Mouse (Mus musculus) hindbrain, postnatal 0 days (tissue): ENCODE measurements around the gene Ciao2a. TPM values are rescaled to one million over a fixed set of nuclear protein-coding genes. Genes with fewer than 3 reads are reported as not detected.

Experiments used
- ATAC-seq: fragments of 200-750 bp; cut with Nextera tagmentation; 2 replicates; pipeline ENCODE4 v1.8.0; 2017; ENCODE audit warnings: mild to moderate bottlenecking, moderate TSS enrichment, moderate library complexity
- DNase-seq: peaks from one replicate; pipeline ENCODE4 v3.0.0-alpha.2; 2015; ENCODE audit warnings: low spot score
- H3K27ac ChIP-seq: fragments of 300-500 bp; sonication (generic); 2 replicates; pipeline ENCODE4 v1.5.1; 2014; ENCODE audit warnings: mild to moderate bottlenecking
- H3K27me3 ChIP-seq: fragments of 300-500 bp; sonication (generic); 2 replicates; pipeline ENCODE4 v1.6.1; 2014; ENCODE audit warnings: low read length, mixed read lengths; ENCODE audit not compliant: insufficient read depth
- H3K36me3 ChIP-seq: fragments of 300-500 bp; sonication (generic); 2 replicates; pipeline ENCODE4 v1.6.1; 2014; ENCODE audit warnings: low read length, mixed read lengths; ENCODE audit not compliant: insufficient read depth
- H3K4me1 ChIP-seq: fragments of 300-500 bp; sonication (generic); 2 replicates; pipeline ENCODE4 v1.6.1; 2014; ENCODE audit warnings: antibody characterized with exemption, low read length, mixed read lengths; ENCODE audit not compliant: insufficient read depth
- H3K4me2 ChIP-seq: fragments of 300-500 bp; sonication (generic); 2 replicates; pipeline ENCODE4 v1.6.1; 2014; ENCODE audit warnings: low read depth, mild to moderate bottlenecking, low read length, moderate library complexity, mixed read lengths
- H3K4me3 ChIP-seq: fragments of 300-500 bp; sonication (generic); 2 replicates; pipeline ENCODE4 v1.5.1; 2014; ENCODE audit warnings: low read length
- H3K9ac ChIP-seq: fragments of 300-500 bp; sonication (generic); replicated peaks from 2 replicates; pipeline ENCODE4 v1.6.1; 2014; ENCODE audit warnings: mild to moderate bottlenecking, low read length, moderate library complexity, mixed read lengths
- H3K9me3 ChIP-seq: fragments of 300-500 bp; sonication (generic); 2 replicates; pipeline ENCODE4 v1.6.1; 2016; ENCODE audit warnings: low read length, mixed read lengths
- CTCF ChIP-seq: IDR thresholded peaks from 2 replicates; pipeline ENCODE4 v1.5.1; 2016; ENCODE audit warnings: antibody characterized with exemption, control low read depth, low read depth
- WGBS: fragments of 180-500 bp; shearing (Covaris S2); extraction: QIAGEN DNeasy Blood & Tissue Kit; methylation state at CpG from one replicate; pipeline ENCODE4 v1.1.7; 2014; 5-methylcytosine and 5-hydroxymethylcytosine counted together
- polyA plus RNA-seq: library from polyadenylated mRNA; unstranded; fragments of >200 nt; fragmentation: Nextera tagmentation; extraction: Ambion mirVana; gene quantifications from 2 replicates; pipeline ENCODE4 v1.2.1, GENCODE M21; 2015
- total RNA-seq: library from RNA; depleted of rRNA; stranded (reverse); fragments of >200 nt; gene quantifications from 2 replicates; pipeline ENCODE4 v1.2.3, GENCODE M21; 2014

The Ciao2a gene
- total and polyA plus RNA-seq, 2 experiments from 2014 or later, result 25.5 to 77.6 TPM

- TF ChIP-seq CTCF, result peak; percentile 40
- no peak overlapping the region for H3K9ac ChIP-seq
- no peaks in the 10 kb centered on the region for H3K36me3 ChIP-seq
- H3K4me1 ChIP-seq, result peaks cover 6% of the 10 kb centered on the region; the same call in 1 of the 2 replicates
- 87% methylated on average over 1 of the region's 1 CpGs for WGBS
- no peak overlapping the region for H3K4me2 ChIP-seq
- no peak overlapping the region for H3K4me3 ChIP-seq
- H3K27ac ChIP-seq, result no peak overlapping the region
- no peaks in the 10 kb centered on the region for H3K9me3 ChIP-seq
- no peaks in the 10 kb centered on the region for H3K27me3 ChIP-seq
- DNase-seq (no peak), ATAC-seq (no peak)
Measured at GRCm38 (mm10) chr9:66155534-66155933, 29.1 kb downstream of the Ciao2a start.

GRCm38 (mm10) chr9:66157958-66158830, 31.8 kb downstream of the Ciao2a start, which contains the start of gene Dapk2:
Dapk2 (plus strand) TSS chr9:66158223.
- H3K9me3 ChIP-seq, result no peaks in the 10 kb centered on the region
- H3K36me3 ChIP-seq, result no peaks in the 10 kb centered on the region
- H3K4me3 ChIP-seq, result peak within 1 kb of the TSS; percentile 35
- TF ChIP-seq CTCF, result peak; percentile 46
- WGBS, result 3% methylated on average over 58 of the region's 58 CpGs
- peak within 1 kb of the TSS; percentile 48 for H3K4me2 ChIP-seq
- peaks cover 6% of the 10 kb centered on the region; the same call in 1 of the 2 replicates for H3K4me1 ChIP-seq
- H3K9ac ChIP-seq, result no peak within 1 kb of the TSS
- DNase-seq (peak; percentile 70), ATAC-seq (peak; percentile 78)
- no peak within 1 kb of the TSS for H3K27ac ChIP-seq
- H3K27me3 ChIP-seq, result no peaks in the 10 kb centered on the region

- no peak for TF ChIP-seq CTCF
- WGBS, result 91% methylated on average over 6 of the region's 6 CpGs
- no peak for DNase-seq
- Histone ChIP-seq H3K4me2 (no peak overlapping the region), H3K4me1 (peaks cover 6% of the 10 kb centered on the region; the same call in 1 of the 2 replicates), H3K27me3 (no peaks in the 10 kb centered on the region), H3K36me3 (no peaks in the 10 kb centered on the region), H3K27ac (no peak overlapping the region), H3K4me3 (no peak overlapping the region), H3K9me3 (no peaks in the 10 kb centered on the region), H3K9ac (no peak overlapping the region)
- no peak for ATAC-seq
Measured at GRCm38 (mm10) chr9:66158885-66159430, 32.5 kb downstream of the Ciao2a start.

GRCm38 (mm10) chr9:66160155-66160554, 33.7 kb downstream of the Ciao2a start:
- Histone ChIP-seq H3K27ac (no peak overlapping the region), H3K9ac (no peak overlapping the region), H3K27me3 (no peaks in the 10 kb centered on the region), H3K4me1 (peaks cover 6% of the 10 kb centered on the region; the same call in 1 of the 2 replicates), H3K36me3 (no peaks in the 10 kb centered on the region), H3K9me3 (no peaks in the 10 kb centered on the region), H3K4me2 (no peak overlapping the region), H3K4me3 (no peak overlapping the region)
- ATAC-seq (no peak), DNase-seq (no peak)
- 98% methylated on average over 2 of the region's 2 CpGs for WGBS
- no peak for TF ChIP-seq CTCF

GRCm38 (mm10) chr9:66162995-66163394, 36.6 kb downstream of the Ciao2a start:
- H3K36me3 ChIP-seq, result no peaks in the 10 kb centered on the region
- ATAC-seq (no peak), DNase-seq (no peak)
- WGBS, result 79% methylated on average over 9 of the region's 9 CpGs
- no peaks in the 10 kb centered on the region for H3K27me3 ChIP-seq
- no peak for TF ChIP-seq CTCF
- no peak overlapping the region for H3K4me3 ChIP-seq
- H3K9me3 ChIP-seq, result no peaks in the 10 kb centered on the region
- no peak overlapping the region for H3K27ac ChIP-seq
- no peak overlapping the region for H3K4me2 ChIP-seq
- H3K4me1 ChIP-seq, result peaks cover 3% of the 10 kb centered on the region; the same call in 1 of the 2 replicates
- no peak overlapping the region for H3K9ac ChIP-seq

GRCm38 (mm10) chr9:66167222-66167621, 40.8 kb downstream of the Ciao2a start:
- no peak for TF ChIP-seq CTCF
- WGBS, result 89% methylated on average over 5 of the region's 5 CpGs

More at GRCm38 (mm10) chr9:66167222-66167621, 40.8 kb downstream of the Ciao2a start:
- H3K36me3 ChIP-seq, result no peaks in the 10 kb centered on the region
- no peak overlapping the region for H3K9ac ChIP-seq
- H3K4me2 ChIP-seq, result no peak overlapping the region
- no peaks in the 10 kb centered on the region for H3K27me3 ChIP-seq
- no peak overlapping the region for H3K4me3 ChIP-seq
- no peaks in the 10 kb centered on the region for H3K4me1 ChIP-seq
- DNase-seq (no peak), ATAC-seq (no peak)
- no peaks in the 10 kb centered on the region for H3K9me3 ChIP-seq
- H3K27ac ChIP-seq, result no peak overlapping the region
